In genomic region chr2:173275343-173276201, GRCm38 (mm10) we compare ENCODE assay signal across 8 mouse cellular contexts. TPM values are rescaled to one million over a fixed set of nuclear protein-coding genes. Genes with fewer than 3 reads are reported as not detected.
DNase-seq lines count a peak whose midpoint lies in the region; ATAC-seq and TF ChIP-seq lines count a peak whose summit lies in the region.

No protein-coding gene starts in this region.

- H3K4me2 ChIP-seq in midbrain, embryonic 14.5 days (ENCODE audit: low read length): peak overlapping the region; percentile 81

- TF ChIP-seq CTCF in embryonic fibroblast, embryonic 13.5 days (IDR thresholded peaks at IDR 0.05; ENCODE audit: borderline replicate concordance, insufficient read depth, low read length): no peak

- peak; percentile 98 for DNase-seq in heart, adult 11 months
- DNase-seq in heart, adult 8-10 months (ENCODE audit: low spot score): no peak
- peak; percentile 81 for DNase-seq in adrenal gland, postnatal 10 days
- DNase-seq in heart, postnatal 14 days: peak; percentile 74 to 85
- DNase-seq in limb, embryonic 10.5 days (ENCODE audit: low spot score): peak; percentile 72
- peak; percentile 74 for DNase-seq in midbrain, embryonic 14.5 days
- DNase-seq in thymus, postnatal 14 days: peak; percentile 54

- H3K27ac ChIP-seq in embryonic fibroblast, embryonic 13.5 days (ENCODE audit: insufficient read depth, low read length): peak overlapping the region; percentile 86
- peak overlapping the region; percentile 97 for H3K27ac ChIP-seq in limb, embryonic 10.5 days
- peak overlapping the region; percentile 90 for H3K27ac ChIP-seq in midbrain, embryonic 14.5 days (replicated peaks; ENCODE audit: low read depth, low read length)

- H3K4me1 ChIP-seq in embryonic fibroblast, embryonic 13.5 days (ENCODE audit: control insufficient read depth, insufficient read depth, low read length): peaks cover 10% of the 10 kb centered on the region; the same call in 1 of the 2 replicates
- peaks cover 51% of the 10 kb centered on the region for H3K4me1 ChIP-seq in limb, embryonic 10.5 days
- peaks cover 42% of the 10 kb centered on the region for H3K4me1 ChIP-seq in midbrain, embryonic 14.5 days (ENCODE audit: control insufficient read depth, insufficient read depth, low read length)

- H3K9me3 ChIP-seq in limb, embryonic 10.5 days (replicated peaks): no peaks in the 10 kb centered on the region
- H3K9me3 ChIP-seq in midbrain, embryonic 14.5 days (ENCODE audit: control insufficient read depth, low read length): no peaks in the 10 kb centered on the region

- TF ChIP-seq POLR2A in embryonic fibroblast, embryonic 13.5 days (IDR thresholded peaks at IDR 0.05; ENCODE audit: low read depth, low read length): peak; percentile 55

- ATAC-seq in midbrain, embryonic 14.5 days (ENCODE audit: low FRiP score, low TSS enrichment): peak; percentile 31

- peak overlapping the region; percentile 85 for H3K4me3 ChIP-seq in embryonic fibroblast, embryonic 13.5 days (ENCODE audit: insufficient read depth, low read length)
- H3K4me3 ChIP-seq in limb, embryonic 10.5 days: peak overlapping the region; percentile 93
- H3K4me3 ChIP-seq in midbrain, embryonic 14.5 days (replicated peaks; ENCODE audit: low read depth, low read length): peak overlapping the region; percentile 88

- H3K9ac ChIP-seq in midbrain, embryonic 14.5 days (replicated peaks; ENCODE audit: low read length): peak overlapping the region; percentile 99

- WGBS in limb, embryonic 10.5 days: 2% methylated on average over 93 of the region's 93 CpGs
- WGBS in midbrain, embryonic 14.5 days: under 1% methylated on average over 92 of the region's 93 CpGs

- peaks cover 60% of the 10 kb centered on the region for H3K27me3 ChIP-seq in limb, embryonic 10.5 days (ENCODE audit: low read depth, poor library complexity, severe bottlenecking)
- H3K27me3 ChIP-seq in midbrain, embryonic 14.5 days (ENCODE audit: control insufficient read depth, insufficient read depth, low read length): no peaks in the 10 kb centered on the region

- H3K36me3 ChIP-seq in limb, embryonic 10.5 days: no peaks in the 10 kb centered on the region
- no peaks in the 10 kb centered on the region for H3K36me3 ChIP-seq in midbrain, embryonic 14.5 days (ENCODE audit: control insufficient read depth, insufficient read depth, low read length)

- intact Hi-C loops in heart, postnatal 14 days (cut with DNase I): loop anchor here (2.0 to 5.0 kb wide), 4 partner anchors 15 to 77 kb away; no protein-coding TSS in a partner anchor

RNA-seq across cellular contexts. Expression of gene Pmepa1, which starts 0.8 kb away (rescaled TPM):
- total RNA-seq in heart, adult 8-10 months (2022): 10 to 100 TPM; 24.5 to 31.5 (median 27.0) TPM
- 100 to 1,000 TPM in 1 of 2 experiments, 10 to 100 TPM in 1; 83.1 to 111 TPM for total RNA-seq in adrenal gland, postnatal 10 days (2021)
- 141 and 142 TPM in 2 replicates for polyA plus RNA-seq in embryonic fibroblast, embryonic 13.5 days (2011; ENCODE audit: insufficient read length, low read depth, missing spikeins)
- total RNA-seq in heart, postnatal 14 days (2021): 10 to 100 TPM; 32.4 to 32.5 TPM
- polyA plus RNA-seq in limb, embryonic 10.5 days (2016; fragmentation: Nextera tagmentation; extraction: Ambion mirVana): 1.1 and 2.0 TPM in 2 replicates
- polyA plus RNA-seq in midbrain, embryonic 14.5 days (2014; fragmentation: Nextera tagmentation; extraction: Ambion mirVana): 5.7 and 6.4 TPM in 2 replicates

RNA-seq across cellular contexts. Expression of gene Zbp1, which starts 56.8 kb away (rescaled TPM):
- total RNA-seq in heart, adult 8-10 months (2022): under 1 TPM in 3 of 4 experiments, not detected in 1; 0.31 to 0.52 (median 0.46) TPM
- 1 to 10 TPM in 1 of 2 experiments, under 1 TPM in 1; 0.90 to 2.3 TPM for total RNA-seq in adrenal gland, postnatal 10 days (2021)
- 2.6 and 5.6 TPM in 2 replicates for polyA plus RNA-seq in embryonic fibroblast, embryonic 13.5 days (2011; ENCODE audit: insufficient read length, low read depth, missing spikeins)
- under 1 TPM; 0.31 to 0.44 TPM for total RNA-seq in heart, postnatal 14 days (2021)
- not detected in 2 replicates for polyA plus RNA-seq in limb, embryonic 10.5 days (2016; fragmentation: Nextera tagmentation; extraction: Ambion mirVana)
- polyA plus RNA-seq in midbrain, embryonic 14.5 days (2014; fragmentation: Nextera tagmentation; extraction: Ambion mirVana): 1.7 TPM in 1 of 2 replicates, not detected in the other
